ENCODE assay signal across 9 mouse cellular contexts in genomic region chr13:44420227-44420592, GRCm38 (mm10).
DNase-seq lines count a peak whose midpoint lies in the region; ATAC-seq and TF ChIP-seq lines count a peak whose summit lies in the region.
"Had no signal": no experiment of that assay in that cellular context is flagged by ENCODE, and none has a peak within 500 bp of the region (broad histone marks: within the 10 kb centered on the region; RNA-seq: fewer than 3 reads in every experiment).

No protein-coding gene starts in this region.

- H3K4me3 ChIP-seq in hindbrain, embryonic 10.5 days: peak overlapping the region; percentile 31; the same call in 1 of the 2 replicates
- no peak overlapping the region for H3K4me3 ChIP-seq in hindbrain, embryonic 11.5 days (ENCODE audit: low read depth, low read length)
- 0 out of 2 replicates have a peak overlapping the region, but pooled peaks have one; percentile 43 for H3K4me3 ChIP-seq in E14TG2a.4 (replicated peaks; ENCODE audit: low read length)
- no peak overlapping the region for H3K4me3 ChIP-seq in embryonic facial prominence, embryonic 13.5 days
- no peak overlapping the region for H3K4me3 ChIP-seq in limb, embryonic 11.5 days (ENCODE audit: low read depth, low read length)

- peak overlapping the region; percentile 76 for H3K27ac ChIP-seq in hindbrain, embryonic 10.5 days
- H3K27ac ChIP-seq in hindbrain, embryonic 11.5 days (ENCODE audit: low read depth, low read length): no peak overlapping the region
- no peak overlapping the region for H3K27ac ChIP-seq in embryonic facial prominence, embryonic 13.5 days
- H3K27ac ChIP-seq in limb, embryonic 11.5 days (replicated peaks; ENCODE audit: low read depth, low read length): peak overlapping the region; percentile 75

- H3K27me3 ChIP-seq in hindbrain, embryonic 10.5 days (ENCODE audit: insufficient read depth, poor library complexity, severe bottlenecking): no peaks in the 10 kb centered on the region; the same call in 1 of the 2 replicates
- no peaks in the 10 kb centered on the region for H3K27me3 ChIP-seq in hindbrain, embryonic 11.5 days (ENCODE audit: control insufficient read depth, insufficient read depth, low read length)
- H3K27me3 ChIP-seq in E14TG2a.4 (ENCODE audit: insufficient read depth, low read length): peaks cover 17% of the 10 kb centered on the region
- H3K27me3 ChIP-seq in embryonic facial prominence, embryonic 13.5 days: no peaks in the 10 kb centered on the region
- H3K27me3 ChIP-seq in limb, embryonic 11.5 days (ENCODE audit: control insufficient read depth, insufficient read depth, low read length): no peaks in the 10 kb centered on the region

- 25% methylated on average over 6 of the region's 6 CpGs for WGBS in hindbrain, embryonic 10.5 days
- WGBS in hindbrain, embryonic 11.5 days: 36% methylated on average over 6 of the region's 6 CpGs
- WGBS in embryonic facial prominence, embryonic 13.5 days: 27% methylated on average over 6 of the region's 6 CpGs
- WGBS in limb, embryonic 11.5 days: 9% methylated on average over 6 of the region's 6 CpGs

- H3K36me3 ChIP-seq in hindbrain, embryonic 10.5 days: no peaks in the 10 kb centered on the region
- no peaks in the 10 kb centered on the region for H3K36me3 ChIP-seq in hindbrain, embryonic 11.5 days (ENCODE audit: control insufficient read depth, insufficient read depth, low read length)
- H3K36me3 ChIP-seq in E14TG2a.4 (ENCODE audit: insufficient read depth, low read length): no peaks in the 10 kb centered on the region
- no peaks in the 10 kb centered on the region for H3K36me3 ChIP-seq in embryonic facial prominence, embryonic 13.5 days
- H3K36me3 ChIP-seq in limb, embryonic 11.5 days (ENCODE audit: control insufficient read depth, insufficient read depth, low read length): no peaks in the 10 kb centered on the region

- TF ChIP-seq CTCF in E14TG2a.4 (conservative IDR thresholded peaks at IDR 0.05; ENCODE audit: low read length): no peak

- no peak overlapping the region for H3K9ac ChIP-seq in hindbrain, embryonic 11.5 days (ENCODE audit: low read depth, low read length)
- peak overlapping the region; percentile 51; the same call in 1 of the 2 replicates for H3K9ac ChIP-seq in embryonic facial prominence, embryonic 13.5 days
- H3K9ac ChIP-seq in limb, embryonic 11.5 days (ENCODE audit: low read length): no peak overlapping the region

- 0 out of 2 replicates have a peak, but pooled peaks cover 5% of the 10 kb centered on the region for H3K9me3 ChIP-seq in hindbrain, embryonic 10.5 days
- H3K9me3 ChIP-seq in hindbrain, embryonic 11.5 days (ENCODE audit: control insufficient read depth, low read length): no peaks in the 10 kb centered on the region
- H3K9me3 ChIP-seq in E14TG2a.4 (ENCODE audit: low read length): no peaks in the 10 kb centered on the region
- H3K9me3 ChIP-seq in embryonic facial prominence, embryonic 13.5 days: no peaks in the 10 kb centered on the region
- H3K9me3 ChIP-seq in limb, embryonic 11.5 days (ENCODE audit: control insufficient read depth, low read length): no peaks in the 10 kb centered on the region; the same call in 1 of the 2 replicates

- no peak overlapping the region; the same call in 1 of the 2 replicates for H3K4me2 ChIP-seq in hindbrain, embryonic 11.5 days (replicated peaks; ENCODE audit: low read depth, low read length)
- peak overlapping the region; percentile 47; the same call in 1 of the 2 replicates for H3K4me2 ChIP-seq in embryonic facial prominence, embryonic 13.5 days
- peak overlapping the region; percentile 35; the same call in 1 of the 2 replicates for H3K4me2 ChIP-seq in limb, embryonic 11.5 days (ENCODE audit: low read depth, severe bottlenecking)

- no peak for DNase-seq in hindbrain, embryonic 10.5 days (ENCODE audit: low spot score)
- no peak for DNase-seq in hindbrain, embryonic 11.5 days (ENCODE audit: low spot score)
- DNase-seq in limb, embryonic 11.5 days (ENCODE audit: low spot score): peak; percentile 62
- no peak for DNase-seq in testis, postnatal 14 days (ENCODE audit: low spot score)
- DNase-seq in gastrocnemius, postnatal 25 days: no peak
- no peak for DNase-seq in cerebellum, adult 11 months
- DNase-seq: gastrocnemius, postnatal 10 days had no signal

- H3K4me1 ChIP-seq in hindbrain, embryonic 10.5 days (replicated peaks): peaks cover 52% of the 10 kb centered on the region
- no peaks in the 10 kb centered on the region; the same call in 1 of the 2 replicates for H3K4me1 ChIP-seq in hindbrain, embryonic 11.5 days (replicated peaks; ENCODE audit: control insufficient read depth, insufficient read depth, low read length)
- peaks cover 44% of the 10 kb centered on the region for H3K4me1 ChIP-seq in E14TG2a.4 (replicated peaks; ENCODE audit: low read depth, low read length)
- H3K4me1 ChIP-seq in embryonic facial prominence, embryonic 13.5 days: peaks cover 30% of the 10 kb centered on the region
- peaks cover 31% of the 10 kb centered on the region for H3K4me1 ChIP-seq in limb, embryonic 11.5 days (ENCODE audit: control insufficient read depth, insufficient read depth, low read length)

- ATAC-seq in hindbrain, embryonic 11.5 days (ENCODE audit: low FRiP score): no peak
- no peak for ATAC-seq in embryonic facial prominence, embryonic 13.5 days (ENCODE audit: insufficient number of reproducible peaks, insufficient read depth, low FRiP score, low TSS enrichment, low read depth)
- no peak for ATAC-seq in limb, embryonic 11.5 days (ENCODE audit: insufficient number of reproducible peaks, low FRiP score, low TSS enrichment, low read depth)

Comparison
In these comparisons a context has a peak if more than half of its experiments do, and no peak if none do; other contexts are left out.
1. H3K27ac ChIP-seq: peak in hindbrain, embryonic 10.5 days (single experiment) and limb, embryonic 11.5 days (single experiment); none in hindbrain, embryonic 11.5 days (single experiment) and embryonic facial prominence, embryonic 13.5 days (single experiment).
2. H3K4me3 ChIP-seq: peak in hindbrain, embryonic 10.5 days (single experiment) and E14TG2a.4 (single experiment); none in hindbrain, embryonic 11.5 days (single experiment), embryonic facial prominence, embryonic 13.5 days (single experiment) and limb, embryonic 11.5 days (single experiment).